ENCODE assay signal across 12 mouse cellular contexts in the genomic region with DNA sequence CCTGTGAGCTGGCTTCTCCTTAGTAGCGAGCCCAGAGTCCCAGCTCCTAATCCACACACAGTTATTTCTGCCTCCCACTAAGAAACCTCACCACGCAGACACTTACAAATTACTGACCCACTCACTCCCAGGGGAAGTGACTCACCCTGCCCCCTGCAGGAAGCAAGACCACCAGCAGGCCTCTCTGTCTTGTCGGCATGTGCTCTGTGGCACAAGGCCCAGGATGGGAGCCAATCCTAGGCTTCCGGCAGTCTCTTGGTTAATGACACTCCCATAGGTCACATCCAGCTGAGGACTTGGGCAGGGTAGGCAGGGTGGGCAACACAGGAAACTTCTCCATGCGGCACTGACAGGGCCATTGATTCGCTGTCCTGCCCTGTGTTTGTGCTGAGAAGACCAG. TPM values are rescaled to one million over a fixed set of nuclear protein-coding genes. Genes with fewer than 3 reads are reported as not detected.
DNase-seq lines count a peak whose midpoint lies in the region; TF ChIP-seq lines count a peak whose summit lies in the region.
"Had no signal": no experiment of that assay in that cellular context is flagged by ENCODE, and none has a peak within 500 bp of the region (broad histone marks: within the 10 kb centered on the region; RNA-seq: fewer than 3 reads in every experiment).

No protein-coding gene starts in this region.

- H3K36me3 ChIP-seq in thymus, adult 2 months (ENCODE audit: control insufficient read depth, insufficient read depth, low read length): peaks cover 14% of the 10 kb centered on the region; the same call in 1 of the 2 replicates

- intact Hi-C loops in left cerebral cortex, postnatal 25 days (cut with DNase I): no loop called here

- TF ChIP-seq CTCF in thymus, adult 2 months (IDR thresholded peaks at IDR 0.05; ENCODE audit: borderline replicate concordance, control insufficient read depth, extremely low read depth, insufficient read depth, low read length, poor library complexity): peak; percentile 34; the same call in 1 of the 2 replicates

- WGBS in thymus, adult 2 months: 90% methylated on average over 6 of the region's 6 CpGs

- TF ChIP-seq POLR2A in thymus, adult 2 months (IDR thresholded peaks at IDR 0.05; ENCODE audit: control insufficient read depth, extremely low read depth, insufficient read depth, low read length, poor library complexity): no peak

- H3K4me3 ChIP-seq in thymus, adult 2 months (ENCODE audit: control insufficient read depth, insufficient read depth, low read length): no peak overlapping the region
- H3K4me3 ChIP-seq: liver, embryonic 12.5 days had no signal

- no peaks in the 10 kb centered on the region for H3K4me1 ChIP-seq in thymus, adult 2 months (replicated peaks; ENCODE audit: control insufficient read depth, insufficient read depth, low read length)

- peak; percentile 39 for DNase-seq in embryo, embryonic 11 days
- DNase-seq in embryo, embryonic 9.5 days (ENCODE audit: extremely low spot score): no peak
- peak; percentile 64 for DNase-seq in kidney, postnatal 10 days
- DNase-seq in kidney, adult 18-20 months: no peak
- DNase-seq in thymus, adult 2 months: no peak
- no peak for DNase-seq in thymus, adult 18-20 months
- peak; percentile 39 for DNase-seq in mesoderm, embryonic 11.5 days (ENCODE audit: low read depth, low spot score)
- no peak for DNase-seq in left cerebral cortex, postnatal 25 days (ENCODE audit: low spot score in 2 of 2)
- DNase-seq: right cerebral cortex, postnatal 25 days had no signal

- no peak overlapping the region for H3K27ac ChIP-seq in thymus, adult 2 months (ENCODE audit: control insufficient read depth, insufficient read depth, low read length)
- H3K27ac ChIP-seq: liver, embryonic 12.5 days had no signal

- no peaks in the 10 kb centered on the region for H3K27me3 ChIP-seq in thymus, adult 2 months (ENCODE audit: control insufficient read depth, insufficient read depth, low read length)
- H3K27me3 ChIP-seq: liver, embryonic 12.5 days had no signal

RNA-seq across cellular contexts. Expression of a gene that starts 11.9 kb away (rescaled TPM):
- 89.4 and 120 TPM in 2 replicates for polyA plus RNA-seq in thymus, adult 2 months (2012; rRNA removed)
- 10 to 100 TPM; 92.9 to 97.4 TPM for total RNA-seq in left cerebral cortex, postnatal 25 days (2021)

RNA-seq across cellular contexts. Expression of a gene that starts 21.2 kb away (rescaled TPM):
- 430 and 578 TPM in 2 replicates for polyA plus RNA-seq in thymus, adult 2 months (2012; rRNA removed)
- 10 to 100 TPM; 47.6 to 52.8 TPM for total RNA-seq in left cerebral cortex, postnatal 25 days (2021)

RNA-seq across cellular contexts. Expression of a gene that starts 45.8 kb away (rescaled TPM):
- polyA plus RNA-seq in thymus, adult 2 months (2012; rRNA removed): 86.3 and 110 TPM in 2 replicates
- total RNA-seq in left cerebral cortex, postnatal 25 days (2021): 100 to 1,000 TPM; 573 to 611 TPM

RNA-seq across cellular contexts. Expression of a gene that starts 56.3 kb away (rescaled TPM):
- polyA plus RNA-seq in thymus, adult 2 months (2012; rRNA removed): 1.5 and 1.9 TPM in 2 replicates
- total RNA-seq in left cerebral cortex, postnatal 25 days (2021): 10 to 100 TPM; 21.1 to 30.4 TPM
- polyA plus RNA-seq: CD4-positive, CD25-positive, alpha-beta regulatory T cell, adult 4 months had no signal

RNA-seq across cellular contexts. Expression of a gene that starts 57.6 kb away (rescaled TPM):
- not detected in 2 replicates for polyA plus RNA-seq in thymus, adult 2 months (2012; rRNA removed)
- total RNA-seq in left cerebral cortex, postnatal 25 days (2021): 1 to 10 TPM in 1 of 2 experiments, not detected in 1; 2.1 TPM
- polyA plus RNA-seq: CD4-positive, CD25-positive, alpha-beta regulatory T cell, adult 4 months; liver, embryonic 12.5 days; testis, adult 2 months had no signal

Comparison
In these comparisons a context has a peak if more than half of its experiments do, and no peak if none do; other contexts are left out.
1. DNase-seq: peak in embryo, embryonic 11 days (single experiment), kidney, postnatal 10 days (single experiment) and mesoderm, embryonic 11.5 days (single experiment); none in embryo, embryonic 9.5 days (single experiment), kidney, adult 18-20 months (single experiment), thymus, adult 2 months (single experiment), thymus, adult 18-20 months (0 of 2) and left cerebral cortex, postnatal 25 days (0 of 2).